Mouse (Mus musculus) ES-E14 (cell line): ENCODE measurements around the gene Pde6d. TPM values are rescaled to one million over a fixed set of nuclear protein-coding genes. Genes with fewer than 3 reads are reported as not detected.

ENCODE experiments used
- DNase-seq: peaks from one replicate; pipeline ENCODE4 v3.0.0-alpha.2; 2013; ENCODE audit warnings: low read depth, low spot score
- H3K27ac ChIP-seq: 2 replicates; pipeline ENCODE4 v1.5.1; 2012; ENCODE audit warnings: low read depth, mild to moderate bottlenecking, low read length, moderate library complexity, mixed read lengths; ENCODE audit not compliant: poor library complexity, insufficient read depth, severe bottlenecking
- H3K36me3 ChIP-seq: 2 replicates; pipeline ENCODE4 v1.6.1; 2012; ENCODE audit warnings: mild to moderate bottlenecking, low read length, moderate library complexity, mixed read lengths; ENCODE audit not compliant: control insufficient read depth, poor library complexity, insufficient read depth, severe bottlenecking
- H3K4me1 ChIP-seq, 2 experiments: fragments of 150-350 bp in 1 of 2; sonication (generic) in 1 of 2; 2 replicates each; pipeline ENCODE4 v1.6.1; 2012; ENCODE audit warnings: low read length in 2 of 2, mild to moderate bottlenecking in 1 of 2, mixed read lengths in 1 of 2; ENCODE audit not compliant: control insufficient read depth in 2 of 2, insufficient read depth in 2 of 2, poor library complexity in 1 of 2
- H3K4me3 ChIP-seq, 2 experiments: fragments of 150-350 bp in 1 of 2; sonication (generic) in 1 of 2; 2 replicates each; pipeline ENCODE4 v1.5.1; 2012; ENCODE audit warnings: low read length in 2 of 2, low read depth in 1 of 2, mild to moderate bottlenecking in 1 of 2, mixed read lengths in 1 of 2; ENCODE audit not compliant: insufficient read depth in 1 of 2, poor library complexity in 1 of 2, severe bottlenecking in 1 of 2
- H3K9ac ChIP-seq: 2 replicates; pipeline ENCODE4 v1.6.1; 2012; ENCODE audit warnings: low read depth, mild to moderate bottlenecking, low read length, mixed read lengths; ENCODE audit not compliant: poor library complexity, insufficient read depth, severe bottlenecking
- H3K9me3 ChIP-seq: fragments of 150-350 bp; sonication (generic); 2 replicates; pipeline ENCODE4 v1.6.1; 2012; ENCODE audit warnings: low read depth, mild to moderate bottlenecking, low read length; ENCODE audit not compliant: control insufficient read depth, insufficient read depth
- CHD2 ChIP-seq: IDR thresholded peaks from 2 replicates; pipeline ENCODE4 v1.6.1; 2014; ENCODE audit warnings: mild to moderate bottlenecking, low read depth, low read length, inconsistent platforms
- HCFC1 ChIP-seq: IDR thresholded peaks from 2 replicates; pipeline ENCODE4 v1.6.1; 2012; ENCODE audit warnings: low read length, inconsistent platforms, borderline replicate concordance; ENCODE audit not compliant: insufficient read depth
- MAFK ChIP-seq: IDR thresholded peaks from 2 replicates; pipeline ENCODE4 v1.6.1; 2014; ENCODE audit warnings: mild to moderate bottlenecking, low read depth, low read length, inconsistent platforms; ENCODE audit not compliant: insufficient read depth
- ZC3H11A ChIP-seq: IDR thresholded peaks from 2 replicates; pipeline ENCODE4 v1.6.1; 2012; ENCODE audit warnings: low read depth, mild to moderate bottlenecking, inconsistent platforms, low read length, borderline replicate concordance
- ZNF384 ChIP-seq: IDR thresholded peaks from 2 replicates; pipeline ENCODE4 v1.6.1; 2012; ENCODE audit warnings: low read depth, low read length, inconsistent platforms
- in situ Hi-C, 2 experiments: fragments of 600-800 bp; cut with MboI; formaldehyde crosslinking; loops; one replicate each; pipeline ENCODE4 v1.15.1; 2025; ENCODE audit warnings: low sequenced_read_pairs in 2 of 2, inconsistent platforms in 1 of 2; ENCODE audit not compliant: unreplicated experiment in 2 of 2
- total RNA-seq: library from RNA; depleted of rRNA; stranded (reverse); fragments of 300-350 nt; gene quantifications from 2 replicates; pipeline ENCODE4 v1.2.3, GENCODE M21; 2012

Gene Pde6d
- total RNA-seq, 1 experiment: 9.2 TPM

- peaks cover 5 to 19% of the 10 kb centered on the region in 2 experiments for H3K4me1 ChIP-seq
- H3K9ac ChIP-seq: peak overlapping the region; percentile 99
- H3K9me3 ChIP-seq: no peaks in the 10 kb centered on the region
- peaks cover 36% of the 10 kb centered on the region for H3K36me3 ChIP-seq
- in situ Hi-C loops: no loop called here
- TF ChIP-seq ZNF384 (no peak), ZC3H11A (no peak), CHD2 (no peak), HCFC1 (0 out of 2 replicates have a peak, but pooled peaks have one; percentile 25), MAFK (no peak)
- peak overlapping the region; percentile 82 to 91 for H3K4me3 ChIP-seq
- DNase-seq: no peak
- peak overlapping the region; percentile 80 for H3K27ac ChIP-seq
Observed at GRCm38 (mm10) chr1:86526789-86527598, 55.4 kb downstream of the Pde6d start.

DNA sequence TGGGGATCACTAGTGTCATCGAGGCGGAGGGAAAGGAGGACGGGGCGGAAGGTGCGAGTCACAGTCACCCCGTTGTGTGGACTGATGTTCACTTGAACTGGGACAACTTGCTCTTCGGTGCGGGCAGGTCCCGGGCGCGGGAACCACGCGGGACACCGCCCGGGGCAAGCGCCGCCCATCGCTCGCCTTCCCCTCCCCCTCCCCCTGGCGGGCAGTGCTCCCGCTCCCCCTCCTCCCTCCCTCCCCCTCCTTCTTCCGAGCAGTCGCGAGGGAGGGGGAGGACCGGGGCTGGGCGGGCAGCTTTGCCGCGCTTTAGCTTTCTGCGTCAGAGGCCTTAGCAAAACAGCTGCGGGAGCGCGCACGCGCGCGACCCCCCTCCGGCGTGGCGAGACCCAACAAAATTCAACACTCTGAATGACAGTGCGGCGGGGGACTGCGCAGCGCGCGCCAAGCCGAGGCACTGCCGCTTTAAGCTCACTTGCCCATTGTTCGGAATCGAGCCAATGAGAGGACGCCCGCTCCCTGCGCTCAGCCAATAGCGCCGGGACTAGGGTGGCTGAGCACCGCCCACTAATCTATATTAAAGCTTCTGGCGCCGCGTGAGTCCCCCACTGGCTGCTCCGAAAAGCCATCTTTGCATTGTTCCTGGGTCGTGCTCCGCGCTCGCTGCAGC is 56.2 kb downstream of the Pde6d start, which contains the start of gene Ptma:
Gene Ptma, plus strand, starts transcription at position 611 of the 673 bp plus-strand sequence.
- Histone ChIP-seq H3K4me1 (peaks cover 5 to 23% of the 10 kb centered on the region in 2 experiments), H3K27ac (peak within 1 kb of the TSS; percentile 100), H3K36me3 (peaks cover 36% of the 10 kb centered on the region), H3K4me3 (peak within 1 kb of the TSS; percentile 82 to 91), H3K9ac (peak within 1 kb of the TSS; percentile 99), H3K9me3 (no peaks in the 10 kb centered on the region)
- peak; percentile 97 for DNase-seq
- in situ Hi-C loops: no loop called here
- TF ChIP-seq ZC3H11A (no peak), MAFK (no peak), ZNF384 (no peak), HCFC1 (no peak; the same call in 1 of the 2 replicates), CHD2 (peak; percentile 56; the same call in 1 of the 2 replicates)

DNA sequence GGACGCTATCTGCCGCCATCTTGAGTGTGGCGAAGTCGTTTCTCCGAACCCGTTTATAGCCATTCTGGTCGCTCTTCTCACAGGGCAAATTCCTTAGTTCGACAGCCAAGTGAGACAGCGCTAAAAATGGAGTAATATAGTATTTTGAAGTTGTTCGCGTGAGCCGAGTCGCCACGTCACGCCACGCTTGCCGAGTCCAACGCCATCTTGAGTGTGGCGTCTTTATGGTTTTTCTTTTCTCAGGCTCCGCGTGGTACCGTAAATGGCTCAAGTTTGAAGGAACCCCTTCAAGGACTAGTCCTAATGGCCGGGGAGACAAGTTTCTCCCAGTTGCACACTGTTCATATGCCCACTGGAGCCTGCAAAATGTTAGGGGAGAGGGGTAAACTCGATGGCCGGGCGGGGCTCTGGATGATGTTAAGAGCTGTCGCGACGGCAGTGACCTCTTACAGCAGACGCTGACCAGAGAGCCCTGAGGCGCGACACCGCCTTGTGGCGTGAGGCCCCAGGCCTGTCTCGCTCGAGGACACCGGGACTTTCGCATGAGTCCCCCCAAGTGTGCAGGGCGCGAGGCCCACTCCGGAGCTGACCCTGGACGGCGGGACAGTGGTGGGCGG is 56.8 kb downstream of the Pde6d start:
- DNase-seq: no peak
- TF ChIP-seq ZNF384 (no peak), ZC3H11A (no peak), MAFK (no peak), HCFC1 (peak; percentile 92; the same call in 1 of the 2 replicates)
- peak overlapping the region; percentile 100 for H3K27ac ChIP-seq
- in situ Hi-C loops: no loop called here
- H3K36me3 ChIP-seq: peaks cover 31% of the 10 kb centered on the region
- H3K9ac ChIP-seq: peak overlapping the region; percentile 98
- H3K4me3 ChIP-seq: peak overlapping the region; percentile 75 to 80
- H3K4me1 ChIP-seq: peaks cover 5 to 23% of the 10 kb centered on the region in 2 experiments
- H3K9me3 ChIP-seq: no peaks in the 10 kb centered on the region

DNA sequence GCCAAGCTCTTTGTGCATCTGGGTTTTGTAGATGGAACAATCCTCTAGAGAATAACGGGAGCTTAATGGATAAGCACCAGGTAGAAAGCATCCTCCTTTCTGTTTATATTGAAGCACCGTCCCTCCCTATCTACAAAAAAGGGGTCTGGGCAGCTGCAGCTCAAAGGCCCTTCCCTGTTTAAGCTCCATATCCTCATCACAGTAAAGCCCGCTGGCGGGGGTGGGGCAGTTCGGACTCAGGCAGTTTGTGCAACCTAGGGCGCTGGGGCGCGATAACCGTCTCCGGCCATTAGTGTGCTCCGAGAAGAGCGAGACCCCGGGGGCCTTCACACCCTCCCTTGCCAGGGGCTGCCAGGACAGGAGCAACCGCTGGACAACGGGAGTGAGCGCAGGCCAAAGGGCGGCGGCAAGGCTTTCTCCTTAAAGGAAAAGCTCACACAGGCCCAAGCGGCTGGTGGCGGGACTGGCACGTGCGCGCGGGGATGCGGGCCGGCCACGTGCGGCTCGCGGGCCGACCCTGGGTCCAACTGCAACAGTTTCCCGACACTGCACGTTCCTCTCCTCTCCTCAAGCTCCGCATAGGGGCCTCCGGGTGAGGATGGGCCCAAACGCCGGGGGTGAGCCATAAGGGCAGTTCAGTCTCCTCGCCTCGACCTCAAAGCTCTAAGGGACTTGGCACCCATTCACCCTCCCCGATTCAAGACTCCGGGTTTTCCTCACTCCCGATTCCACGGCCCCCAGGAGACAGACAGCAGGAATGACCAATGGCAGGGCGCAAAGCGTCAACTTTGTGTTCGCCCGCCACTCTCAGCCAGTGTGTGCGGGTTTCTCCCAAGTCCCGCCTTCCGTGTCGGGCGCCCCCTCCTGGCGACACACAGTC is 57.6 kb downstream of the Pde6d start:
- peak; percentile 85 for TF ChIP-seq CHD2
- TF ChIP-seq ZNF384: no peak
- H3K4me1 ChIP-seq: peaks cover 5 to 25% of the 10 kb centered on the region in 2 experiments
- peak overlapping the region; percentile 100 for H3K27ac ChIP-seq
- H3K9ac ChIP-seq: peak overlapping the region; percentile 98
- H3K4me3 ChIP-seq: peak overlapping the region; percentile 75 to 80
- DNase-seq: peak; percentile 99
- peaks cover 30% of the 10 kb centered on the region for H3K36me3 ChIP-seq
- H3K9me3 ChIP-seq: no peaks in the 10 kb centered on the region
- in situ Hi-C loops: no loop called here
